Mouse (Mus musculus) testis, adult 2 months (tissue): ENCODE measurements at regions not wholly inside any gene's neighbourhood (a gene's known extent, or its start where the extent isn't known, plus 50 kb on each side); places are given as distances from the start of the nearest gene placed in this dataset.

Source experiments
- CTCF ChIP-seq: fragments of 200-500 bp; IDR thresholded peaks from 2 replicates; pipeline ENCODE4 v1.5.1; 2012; ENCODE audit warnings: low read depth, mild to moderate bottlenecking, inconsistent platforms, low read length, moderate library complexity; ENCODE audit not compliant: control insufficient read depth, insufficient read depth, insufficient replicate concordance
- POLR2A ChIP-seq: fragments of 200-500 bp; IDR thresholded peaks from 2 replicates; pipeline ENCODE4 v1.6.1; 2012; ENCODE audit warnings: low read depth, mild to moderate bottlenecking, inconsistent platforms, low read length, moderate library complexity; ENCODE audit not compliant: control insufficient read depth

GRCm38 (mm10) chr10:67726796-67727195 lies 178.0 kb upstream of the Ado start:
- TF ChIP-seq POLR2A (no peak), CTCF (no peak)
